ENCODE assay signal across 9 mouse cellular contexts in genomic region chr6:90470947-90471541, GRCm38 (mm10). TPM values are rescaled to one million over a fixed set of nuclear protein-coding genes. Genes with fewer than 3 reads are reported as not detected.
DNase-seq lines count a peak whose midpoint lies in the region; ATAC-seq lines count a peak whose summit lies in the region.
"Had no signal": no experiment of that assay in that cellular context is flagged by ENCODE, and none has a peak within 500 bp of the region (broad histone marks: within the 10 kb centered on the region; RNA-seq: fewer than 3 reads in every experiment).

No protein-coding gene starts in this region.

- 38% methylated on average over 12 of the region's 12 CpGs for WGBS in embryonic facial prominence, embryonic 13.5 days
- 39% methylated on average over 12 of the region's 12 CpGs for WGBS in heart, embryonic 14.5 days

- no peaks in the 10 kb centered on the region for H3K27me3 ChIP-seq in embryonic facial prominence, embryonic 13.5 days
- H3K27me3 ChIP-seq in heart, embryonic 14.5 days (ENCODE audit: control insufficient read depth, insufficient read depth, low read length), result no peaks in the 10 kb centered on the region

- DNase-seq in embryo, embryonic 11 days, result peak; percentile 29
- no peak for DNase-seq in embryo, embryonic 9.5 days (ENCODE audit: extremely low spot score)
- DNase-seq in layer of hippocampus, adult 9-10 months (ENCODE audit: low spot score), result peak; percentile 40
- DNase-seq in lung, postnatal 36 days, result peak; percentile 85
- DNase-seq in thymus, postnatal 36 days, result no peak

- no peaks in the 10 kb centered on the region for H3K36me3 ChIP-seq in embryonic facial prominence, embryonic 13.5 days
- H3K36me3 ChIP-seq in heart, embryonic 14.5 days (ENCODE audit: control insufficient read depth, insufficient read depth, low read length), result peaks cover 28% of the 10 kb centered on the region

- H3K4me1 ChIP-seq in embryonic facial prominence, embryonic 13.5 days, result peaks cover 15% of the 10 kb centered on the region
- peaks cover 10 to 16% of the 10 kb centered on the region in 2 experiments; a peak in 3 of 4 replicates for H3K4me1 ChIP-seq in heart, embryonic 14.5 days (ENCODE audit: control insufficient read depth in 2 of 2, insufficient read depth in 2 of 2, low read length in 2 of 2)

- H3K27ac ChIP-seq in embryonic facial prominence, embryonic 13.5 days, result peak overlapping the region; percentile 75
- H3K27ac ChIP-seq in heart, embryonic 14.5 days (replicated peaks in 1 of 2; ENCODE audit: control insufficient read depth in 1 of 2, insufficient read depth in 1 of 2, low read depth in 2 of 2, low read length in 2 of 2), result peak overlapping the region; percentile 19 to 73

- no peak overlapping the region for H3K9ac ChIP-seq in embryonic facial prominence, embryonic 13.5 days
- peak overlapping the region; percentile 8; the same call in 1 of the 2 replicates for H3K9ac ChIP-seq in heart, embryonic 14.5 days (ENCODE audit: low read length)

- H3K4me2 ChIP-seq in embryonic facial prominence, embryonic 13.5 days, result no peak overlapping the region
- H3K4me2 ChIP-seq in heart, embryonic 14.5 days (ENCODE audit: low read length), result no peak overlapping the region

- ATAC-seq in embryonic facial prominence, embryonic 13.5 days (ENCODE audit: insufficient number of reproducible peaks, insufficient read depth, low FRiP score, low TSS enrichment, low read depth), result no peak
- ATAC-seq in heart, embryonic 14.5 days (ENCODE audit: insufficient number of reproducible peaks, insufficient read depth, low FRiP score, low read depth), result peak; percentile 35; the same call in 1 of the 2 replicates
- ATAC-seq in megakaryocyte progenitor cell, adult 5-6 weeks (replicated peaks; ENCODE audit: poor library complexity), result no peak

- no peaks in the 10 kb centered on the region for H3K9me3 ChIP-seq in embryonic facial prominence, embryonic 13.5 days
- H3K9me3 ChIP-seq in heart, embryonic 14.5 days (ENCODE audit: control insufficient read depth, low read length), result no peaks in the 10 kb centered on the region

- no peak overlapping the region for H3K4me3 ChIP-seq in embryonic facial prominence, embryonic 13.5 days
- H3K4me3 ChIP-seq in heart, embryonic 14.5 days (ENCODE audit: control insufficient read depth in 1 of 2, insufficient read depth in 1 of 2, low read depth in 1 of 2, low read length in 2 of 2), result no peak overlapping the region
- H3K4me3 ChIP-seq: erythroblast, embryonic 14.5 days had no signal

RNA-seq across cellular contexts. Expression of gene Klf15, which starts 8.7 kb away (rescaled TPM):
- polyA plus RNA-seq in embryonic facial prominence, embryonic 13.5 days (2015; fragmentation: Nextera tagmentation; extraction: Ambion mirVana), result 7.5 and 7.8 TPM in 2 replicates
- polyA plus RNA-seq in heart, embryonic 14.5 days (2014; fragmentation: Nextera tagmentation; extraction: Ambion mirVana), result 13.1 and 14.9 TPM in 2 replicates
- total RNA-seq in megakaryocyte progenitor cell, adult 5-6 weeks (2015), result 0.22 TPM in 1 of 2 replicates, not detected in the other
- not detected in 2 replicates for total RNA-seq in megakaryocyte progenitor cell, adult 5-6 weeks (2017)
- polyA plus RNA-seq: erythroblast, embryonic 14.5 days had no signal

RNA-seq across cellular contexts. Expression of gene Aldh1l1, which starts 15.2 kb away (rescaled TPM):
- 1.6 and 1.9 TPM in 2 replicates for polyA plus RNA-seq in embryonic facial prominence, embryonic 13.5 days (2015; fragmentation: Nextera tagmentation; extraction: Ambion mirVana)
- polyA plus RNA-seq in heart, embryonic 14.5 days (2014; fragmentation: Nextera tagmentation; extraction: Ambion mirVana), result 0.59 and 1.1 TPM in 2 replicates
- 1.1 TPM in 2 replicates for total RNA-seq in megakaryocyte progenitor cell, adult 5-6 weeks (2015)
- 2.0 and 2.4 TPM in 2 replicates for total RNA-seq in megakaryocyte progenitor cell, adult 5-6 weeks (2017)
- polyA plus RNA-seq: erythroblast, embryonic 14.5 days had no signal

RNA-seq across cellular contexts. Expression of gene Cfap100, which starts 42.4 kb away (rescaled TPM):
- polyA plus RNA-seq in embryonic facial prominence, embryonic 13.5 days (2015; fragmentation: Nextera tagmentation; extraction: Ambion mirVana), result 1.2 and 1.8 TPM in 2 replicates
- 0.24 and 0.30 TPM in 2 replicates for polyA plus RNA-seq in heart, embryonic 14.5 days (2014; fragmentation: Nextera tagmentation; extraction: Ambion mirVana)
- not detected in 2 replicates for total RNA-seq in megakaryocyte progenitor cell, adult 5-6 weeks (2015)
- not detected in 2 replicates for total RNA-seq in megakaryocyte progenitor cell, adult 5-6 weeks (2017)
- polyA plus RNA-seq: erythroblast, embryonic 14.5 days had no signal

Comparison
In these comparisons a context has a peak if more than half of its experiments do, and no peak if none do; other contexts are left out.
1. DNase-seq: peak in embryo, embryonic 11 days (single experiment), layer of hippocampus, adult 9-10 months (single experiment) and lung, postnatal 36 days (single experiment); none in embryo, embryonic 9.5 days (single experiment) and thymus, postnatal 36 days (0 of 2).